Mouse (Mus musculus) right cerebral cortex, postnatal 10 days (tissue): ENCODE data around the gene Rnf20.
"Not testable (repeated sequence)": the region's sequence is repeated elsewhere in the genome, so short reads cannot be mapped to it uniquely, and the experiment has no call there.

Experiments
- DNase-seq, 2 experiments: peaks; one replicate each; pipeline ENCODE4 v3.0.0; 2021; ENCODE audit warnings: low spot score in 2 of 2

Rnf20 gene

GRCm38 (mm10) chr4:49631319-49632138 lies at the start of gene Rnf20:
Rnf20 (plus strand) TSS chr4:49632006.
- DNase-seq = peak; percentile 98

DNA sequence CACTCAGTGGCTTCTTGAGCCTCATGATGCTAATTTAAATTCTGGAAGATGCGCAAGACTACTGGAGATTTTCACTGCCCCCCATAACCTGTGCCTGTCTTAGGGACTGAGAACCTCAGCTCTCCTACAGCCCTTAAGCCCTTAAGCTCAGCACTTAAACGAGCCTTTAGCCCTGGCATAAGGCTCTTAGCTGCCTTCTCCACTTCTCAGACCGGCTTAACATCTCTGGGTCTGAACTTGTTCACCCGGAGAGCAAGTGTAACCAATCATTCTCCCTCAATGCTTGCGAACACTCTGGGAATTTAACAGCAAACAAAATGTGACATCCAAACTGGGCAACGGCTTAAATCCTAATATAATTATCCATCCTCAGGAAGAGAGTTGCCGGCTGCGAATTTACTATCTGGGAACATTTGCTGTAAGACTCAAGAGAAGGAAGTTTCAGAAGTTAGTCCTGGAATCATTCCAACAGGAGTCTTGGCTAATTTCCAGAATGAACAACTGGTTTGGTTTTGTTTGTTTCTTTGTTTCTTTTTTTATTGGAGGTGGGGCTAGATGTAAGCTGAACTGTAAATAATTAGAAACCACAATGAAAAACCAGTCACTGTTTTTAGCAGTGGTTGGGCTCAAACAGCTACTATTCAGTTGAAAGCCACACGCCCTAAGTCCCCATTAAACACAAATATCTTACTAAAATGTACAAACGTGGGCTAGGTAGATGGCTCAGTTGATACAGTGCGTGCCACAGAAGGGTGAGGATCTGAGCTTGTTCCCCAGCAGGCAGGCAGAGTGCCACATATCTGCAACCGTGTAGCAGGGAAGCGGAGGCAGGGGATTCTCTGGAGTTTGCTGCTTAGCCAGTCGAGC lies 47.6 kb upstream of the Rnf20 start:
- no peak for DNase-seq

DNA sequence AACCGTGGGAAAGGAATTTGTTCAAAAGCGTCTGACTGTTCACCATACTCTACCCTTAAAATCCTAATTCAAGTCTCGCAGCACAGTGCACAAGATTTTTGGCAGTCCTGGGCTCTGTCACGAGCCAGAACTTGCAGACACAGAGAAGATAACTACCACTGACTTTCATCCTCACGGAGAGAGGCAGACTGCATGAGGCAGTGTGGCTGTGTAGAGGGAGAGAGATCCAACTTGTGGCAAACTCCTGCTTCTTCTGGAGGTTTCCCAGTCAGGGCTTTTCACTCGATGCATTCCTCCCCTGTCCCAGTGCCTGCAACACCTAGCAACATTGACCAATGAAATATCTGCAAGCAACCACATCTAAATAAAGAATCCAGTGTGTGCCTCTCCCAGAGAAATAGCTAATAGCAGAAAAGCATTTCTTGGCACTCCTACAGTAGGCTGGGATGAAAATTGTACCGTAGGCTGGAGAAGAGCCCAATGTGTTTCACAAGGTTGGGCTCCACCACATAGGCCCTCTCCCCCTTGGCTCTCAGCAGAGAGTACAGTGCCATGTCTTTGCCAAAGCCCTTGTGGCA lies 46.2 kb upstream of the Rnf20 start:
- no peak for DNase-seq

GRCm38 (mm10) chr4:49586811-49587210 lies 45.0 kb upstream of the Rnf20 start:
- DNase-seq = no peak

DNA sequence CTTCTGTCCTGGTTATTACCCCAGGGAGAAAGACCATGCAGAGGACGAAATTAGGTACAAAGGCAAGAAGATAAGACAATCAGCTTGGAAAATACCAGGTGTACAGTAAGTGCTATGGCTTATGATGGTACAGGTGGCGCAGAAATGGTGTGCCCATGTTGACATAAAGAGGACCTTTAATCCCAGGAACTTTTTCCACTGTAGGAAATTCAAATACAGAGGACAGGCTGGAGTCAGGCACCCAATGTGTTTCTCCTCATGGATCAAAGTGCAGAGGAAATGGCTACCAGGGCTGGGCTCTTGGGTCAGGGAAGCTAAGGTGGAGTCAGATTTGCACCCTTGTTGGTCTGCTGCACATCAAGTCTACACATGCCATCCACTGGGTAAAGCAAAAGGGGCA lies 41.7 kb upstream of the Rnf20 start:
- no peak for DNase-seq

DNA sequence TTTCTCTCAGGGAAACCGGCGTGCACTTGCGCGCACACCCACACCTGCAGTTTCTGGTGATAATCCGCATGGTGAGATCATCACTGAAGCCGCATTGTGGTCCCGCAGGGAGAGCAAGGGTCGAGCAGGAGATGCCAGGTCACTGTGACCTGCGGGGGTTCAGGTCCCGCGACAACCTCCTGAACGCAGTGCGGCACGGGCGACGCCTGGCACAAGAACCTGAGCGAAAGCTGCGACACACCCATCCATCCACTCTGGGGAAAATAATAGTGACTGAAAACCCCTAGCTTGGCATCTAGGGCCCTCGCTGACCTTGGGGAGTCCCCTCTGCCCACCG lies 35.0 kb upstream of the Rnf20 start:
- no peak for DNase-seq

GRCm38 (mm10) chr4:49597183-49598100 lies 34.4 kb upstream of the Rnf20 start, which contains the start of gene Tmem246:
Tmem246 (minus strand) TSS chr4:49597876.
- DNase-seq = peak; percentile 82 to 85

DNA sequence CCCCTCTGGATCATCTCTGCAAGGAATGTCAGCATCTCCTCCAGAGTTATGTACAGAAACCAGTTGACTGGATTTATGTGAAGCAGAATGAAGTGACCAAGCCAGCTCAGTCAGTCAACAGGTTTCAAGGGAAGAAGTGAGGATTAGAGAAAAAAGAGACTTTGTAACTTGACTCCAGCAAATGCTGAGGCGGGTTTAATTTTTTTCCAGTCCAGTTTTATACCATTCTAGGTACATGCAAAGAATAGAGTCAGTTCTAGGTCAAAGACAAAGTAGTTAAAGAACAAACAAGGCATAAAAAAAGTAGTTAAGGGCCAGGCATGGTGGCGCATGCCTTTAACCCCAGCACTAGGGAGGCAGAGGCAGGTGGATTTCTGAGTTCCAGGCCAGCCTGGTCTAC lies 28.6 kb upstream of the Rnf20 start:
- no peak for DNase-seq

- DNase-seq = no peak
These were observed 27.7 kb upstream of the Rnf20 start for GRCm38 (mm10) chr4:49604016-49604546.

DNA sequence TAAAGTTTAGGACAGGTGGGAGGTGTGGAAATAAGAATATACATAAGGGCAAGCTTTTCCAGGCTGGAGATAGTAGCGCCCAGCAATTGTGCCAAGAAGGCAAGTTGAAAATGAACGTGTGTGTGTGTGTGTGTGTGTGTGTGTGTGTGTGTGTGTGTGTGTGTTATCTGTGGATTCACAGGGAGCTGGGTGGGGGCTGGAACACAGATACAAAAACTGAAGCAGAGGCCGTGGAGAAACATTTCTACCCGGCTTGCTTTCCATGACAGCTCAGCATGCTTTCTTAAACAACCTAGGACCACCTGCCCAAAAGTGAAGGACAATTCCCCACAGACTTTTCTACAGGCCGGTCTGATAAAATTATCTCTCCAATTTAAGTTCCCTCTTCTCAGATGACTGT lies 27.2 kb upstream of the Rnf20 start:
- DNase-seq = no peak

DNA sequence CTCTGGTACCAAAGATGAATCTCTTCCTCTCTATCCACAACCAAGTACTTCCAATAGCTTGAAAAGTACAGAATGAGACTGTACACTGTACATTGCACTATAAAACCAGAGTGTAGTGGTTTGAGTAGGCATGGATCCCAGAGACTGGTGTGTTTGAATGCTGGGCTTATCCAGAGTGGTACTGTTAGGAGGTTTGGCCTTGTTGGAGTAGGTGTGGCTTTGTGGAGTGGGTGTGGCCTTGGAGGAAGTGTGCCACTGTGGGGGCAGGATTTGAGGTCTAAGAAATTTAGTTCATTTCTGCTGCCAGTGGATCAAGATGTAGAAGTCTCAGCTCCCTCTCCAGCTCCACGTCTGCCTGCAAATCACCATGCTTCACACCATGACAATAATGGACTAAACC lies 26.3 kb upstream of the Rnf20 start:
- no peak for DNase-seq

GRCm38 (mm10) chr4:49616924-49617323 lies 14.9 kb upstream of the Rnf20 start:
- DNase-seq = no peak

DNA sequence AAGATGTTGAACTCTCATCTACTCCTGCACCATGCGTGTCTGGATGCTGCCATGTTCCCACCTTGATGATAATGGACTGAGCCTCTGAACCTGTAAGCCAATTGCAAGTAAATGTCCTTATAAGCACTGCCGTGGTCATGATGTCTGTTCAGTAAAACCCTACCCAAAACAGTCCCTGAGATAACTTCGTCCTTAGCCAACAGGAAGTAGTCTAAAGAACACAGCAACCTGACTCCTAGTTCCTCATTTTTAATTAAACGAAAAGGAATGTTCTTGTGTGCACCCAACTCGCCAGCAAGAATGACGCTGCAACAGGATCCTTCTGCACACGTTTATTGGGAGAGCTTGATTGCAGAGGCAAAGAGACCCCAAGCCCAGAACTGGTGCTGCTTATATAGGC lies 11.9 kb upstream of the Rnf20 start:
- not testable (repeated sequence) for DNase-seq

DNA sequence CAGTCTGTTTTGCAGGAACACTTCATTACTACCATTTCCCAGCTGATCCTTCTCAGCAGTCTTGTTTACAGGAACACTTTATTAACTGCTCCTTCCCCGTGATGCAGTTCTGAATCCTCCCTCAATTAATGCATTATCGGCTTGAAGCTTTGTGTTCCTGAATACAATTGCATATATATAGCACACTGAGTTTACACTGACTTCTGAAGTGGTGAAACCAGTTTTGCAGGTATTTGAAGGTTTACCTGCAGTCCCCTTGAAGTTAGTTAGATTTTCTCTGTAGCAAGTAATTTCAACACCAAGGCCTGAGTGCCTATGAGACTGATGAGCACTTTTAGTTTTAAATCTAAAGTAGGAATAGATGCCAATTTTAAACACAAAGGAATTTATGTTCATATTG lies 9.5 kb upstream of the Rnf20 start:
- DNase-seq = no peak

DNA sequence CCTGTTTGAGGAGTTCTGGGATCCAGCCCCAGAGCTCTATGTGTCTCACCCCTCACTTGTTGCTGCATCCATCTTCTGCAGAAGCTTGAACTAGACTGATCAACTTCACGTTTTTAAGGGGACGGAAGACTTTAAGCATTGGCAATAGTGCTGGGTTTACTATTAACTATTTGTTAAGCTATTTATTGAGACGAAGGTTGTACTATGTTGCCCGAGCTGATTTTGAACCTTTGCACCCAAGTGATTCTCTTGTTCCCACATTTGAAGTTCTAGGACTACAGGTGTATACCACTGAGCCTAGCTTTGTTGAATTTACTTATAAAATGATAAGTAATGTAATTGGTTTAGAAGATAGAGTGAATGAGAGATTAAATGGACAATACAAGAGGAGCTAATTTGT lies 7.9 kb upstream of the Rnf20 start:
- DNase-seq = no peak

DNA sequence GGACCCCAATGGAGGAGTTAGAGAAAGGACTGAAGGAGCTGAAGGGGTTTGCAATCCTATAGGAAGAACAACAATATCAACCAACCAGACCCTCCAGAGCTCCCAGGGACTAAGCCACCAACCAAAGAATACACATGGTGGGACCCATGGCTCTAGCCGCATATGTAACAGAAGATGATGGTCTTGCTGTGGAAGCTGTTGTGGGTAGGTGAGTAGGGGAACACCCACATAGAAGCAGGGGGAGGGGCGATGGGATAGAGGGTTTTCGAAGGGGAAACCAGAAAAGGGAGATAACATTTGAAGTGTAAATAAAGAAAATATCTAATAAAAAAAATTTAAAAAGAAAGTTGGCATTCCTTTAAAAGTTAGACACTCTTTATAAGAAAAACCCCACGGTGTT lies 6.8 kb upstream of the Rnf20 start:
- not testable (repeated sequence) for DNase-seq

DNA sequence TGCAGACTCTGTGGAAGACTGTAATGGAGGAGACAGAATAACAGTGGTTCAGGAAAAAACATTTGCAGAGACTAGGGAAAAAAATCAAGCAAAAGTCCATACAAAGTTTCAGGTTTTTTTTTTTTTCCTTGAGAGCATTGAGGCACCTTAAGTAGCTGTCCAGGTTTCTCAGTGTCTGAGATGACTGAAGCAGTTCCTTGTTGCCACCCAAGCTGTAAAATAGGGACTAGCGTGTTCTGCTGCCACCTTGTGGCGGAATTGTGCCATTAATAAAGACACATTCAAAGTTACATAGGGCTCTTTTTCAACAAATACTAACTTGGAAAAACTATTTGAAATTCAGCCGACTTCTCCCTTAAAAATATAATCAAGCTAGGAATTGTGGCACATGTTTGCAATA lies 4.8 kb upstream of the Rnf20 start:
- DNase-seq = peak; percentile 85 to 88

- no peak for DNase-seq
These were observed 2.9 kb upstream of the Rnf20 start for GRCm38 (mm10) chr4:49628941-49629340.

DNA sequence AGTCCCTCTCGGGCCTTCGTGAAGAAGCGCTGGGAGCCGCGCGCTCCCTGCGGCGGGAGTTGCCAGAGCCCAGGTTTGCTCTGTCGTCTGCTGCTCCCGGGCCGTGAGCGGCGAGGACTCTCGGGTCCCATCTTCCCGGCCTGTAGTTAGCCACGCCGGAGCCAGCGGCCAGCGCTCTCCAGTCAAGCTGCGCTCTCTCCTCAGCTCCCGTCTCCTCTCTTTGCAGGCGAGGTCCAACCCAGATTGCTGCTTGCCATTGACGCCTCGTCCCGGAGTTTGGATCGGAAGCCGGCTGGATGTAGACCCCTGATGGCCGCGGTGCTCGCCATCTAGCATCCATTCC lies 304 bp downstream of the Rnf20 start:
- DNase-seq = no peak

DNA sequence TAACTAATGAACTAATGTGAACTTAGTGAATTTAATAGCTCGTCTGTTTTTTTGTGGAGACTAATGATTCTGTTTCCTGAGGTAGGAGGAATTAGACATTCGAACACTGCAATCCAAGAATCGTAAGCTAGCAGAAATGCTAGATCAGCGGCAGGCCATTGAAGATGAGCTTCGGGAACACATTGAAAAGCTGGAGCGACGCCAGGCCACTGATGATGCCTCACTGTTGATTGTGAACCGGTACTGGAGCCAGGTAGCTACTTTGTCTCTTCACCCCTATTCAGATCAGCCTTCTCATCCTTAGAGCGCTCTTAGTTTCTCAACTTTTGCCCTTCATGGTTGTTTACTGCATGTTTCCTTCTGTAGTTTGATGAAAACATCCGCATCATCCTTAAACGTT lies 6.0 kb downstream of the Rnf20 start:
- no peak for DNase-seq

DNA sequence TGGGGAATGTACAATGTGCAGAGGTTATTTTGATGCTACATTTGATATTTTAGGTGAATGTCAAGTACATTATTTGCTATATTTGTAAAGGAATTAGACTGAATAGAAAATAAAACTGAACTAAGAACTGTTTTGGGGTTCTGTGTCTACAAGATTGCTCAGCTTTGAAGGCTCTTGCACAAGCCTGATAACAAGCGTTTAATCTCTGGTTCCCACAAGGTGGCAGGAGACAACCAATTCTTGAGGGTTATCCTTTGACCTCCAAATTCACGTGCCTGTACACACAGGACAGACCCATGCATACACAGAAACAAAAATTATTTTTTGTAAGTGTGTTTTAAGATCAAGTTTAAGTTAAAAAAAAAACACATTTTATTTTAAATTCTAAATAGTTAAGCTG lies 8.1 kb downstream of the Rnf20 start:
- DNase-seq = no peak
